Mouse (Mus musculus) intestine, postnatal 0 days (tissue): Measurements from ENCODE around the gene 3110021N24Rik. TPM values are rescaled to one million over a fixed set of nuclear protein-coding genes. Genes with fewer than 3 reads are reported as not detected.
A peak's percentile ranks its signal among the peaks of the same experiment; 100 is the strongest.

Experiments used
- ATAC-seq: fragments of 200-750 bp; cut with Nextera tagmentation; 2 replicates; pipeline ENCODE4 v1.8.0; 2017; ENCODE audit warnings: mild to moderate bottlenecking, moderate TSS enrichment, moderate library complexity
- H3K27ac ChIP-seq: fragments of 300-500 bp; sonication (generic); 2 replicates; pipeline ENCODE4 v1.5.1; 2014; ENCODE audit warnings: mild to moderate bottlenecking, low read depth, low read length, moderate library complexity
- H3K27me3 ChIP-seq: fragments of 300-500 bp; sonication (generic); replicated peaks from 2 replicates; pipeline ENCODE4 v1.6.1; 2014; ENCODE audit warnings: low read length, mixed read lengths; ENCODE audit not compliant: control insufficient read depth, insufficient read depth
- H3K36me3 ChIP-seq: fragments of 300-500 bp; sonication (generic); 2 replicates; pipeline ENCODE4 v1.6.1; 2014; ENCODE audit warnings: mild to moderate bottlenecking, moderate library complexity; ENCODE audit not compliant: control insufficient read depth, insufficient read depth
- H3K4me1 ChIP-seq: fragments of 300-500 bp; sonication (generic); replicated peaks from 2 replicates; pipeline ENCODE4 v1.6.1; 2014; ENCODE audit warnings: antibody characterized with exemption, low read length, mixed read lengths; ENCODE audit not compliant: control insufficient read depth, insufficient read depth
- H3K4me2 ChIP-seq: fragments of 300-500 bp; sonication (generic); replicated peaks from 2 replicates; pipeline ENCODE4 v1.6.1; 2014; ENCODE audit warnings: low read depth, mild to moderate bottlenecking, moderate library complexity
- H3K4me3 ChIP-seq: fragments of 300-500 bp; sonication (generic); 2 replicates; pipeline ENCODE4 v1.5.1; 2014; ENCODE audit warnings: low read depth, low read length
- H3K9ac ChIP-seq: fragments of 300-500 bp; sonication (generic); 2 replicates; pipeline ENCODE4 v1.6.1; 2014; ENCODE audit warnings: mild to moderate bottlenecking, low read depth, low read length
- H3K9me3 ChIP-seq: fragments of 300-500 bp; sonication (generic); 2 replicates; pipeline ENCODE4 v1.6.1; 2016; ENCODE audit warnings: mixed run types; ENCODE audit not compliant: control insufficient read depth
- CTCF ChIP-seq: sonication (generic); IDR thresholded peaks from 2 replicates; pipeline ENCODE4 v1.5.1; 2016; ENCODE audit warnings: low read depth, mild to moderate bottlenecking, control low read depth, antibody characterized with exemption, moderate library complexity
- WGBS: fragments of 180-500 bp; shearing (Covaris S2); extraction: QIAGEN DNeasy Blood & Tissue Kit; methylation state at CpG from one replicate; pipeline ENCODE4 v1.1.7; 2014; 5-methylcytosine and 5-hydroxymethylcytosine counted together
- polyA plus RNA-seq: library from polyadenylated mRNA; unstranded; fragments of >200 nt; fragmentation: Nextera tagmentation; extraction: Ambion mirVana; gene quantifications from 2 replicates; pipeline ENCODE4 v1.2.1, GENCODE M21; 2015

3110021N24Rik gene
- polyA plus RNA-seq, 1 experiment from 2014 or later: 1.3 TPM

GRCm38 (mm10) chr4:108789258-108789936 lies 69.9 kb downstream of the 3110021N24Rik start:
- peak; percentile 62 for TF ChIP-seq CTCF
- H3K9ac ChIP-seq: no peak overlapping the region
- no peak overlapping the region for H3K27ac ChIP-seq
- H3K9me3 ChIP-seq: no peaks in the 10 kb centered on the region
- H3K4me2 ChIP-seq: no peak overlapping the region
- ATAC-seq: peak; percentile 36; the same call in 1 of the 2 replicates
- H3K4me1 ChIP-seq: no peaks in the 10 kb centered on the region
- H3K4me3 ChIP-seq: no peak overlapping the region
- H3K36me3 ChIP-seq: no peaks in the 10 kb centered on the region
- no peaks in the 10 kb centered on the region for H3K27me3 ChIP-seq
- WGBS: 64% methylated on average over 6 of the region's 6 CpGs

- no peak for TF ChIP-seq CTCF
- no peaks in the 10 kb centered on the region for H3K27me3 ChIP-seq
- H3K4me2 ChIP-seq: no peak overlapping the region
- no peaks in the 10 kb centered on the region for H3K36me3 ChIP-seq
- no peaks in the 10 kb centered on the region for H3K4me1 ChIP-seq
- no peak overlapping the region for H3K9ac ChIP-seq
- WGBS: 66% methylated on average over 1 of the region's 1 CpGs
- H3K27ac ChIP-seq: no peak overlapping the region
- H3K4me3 ChIP-seq: no peak overlapping the region
- ATAC-seq: no peak
- no peaks in the 10 kb centered on the region for H3K9me3 ChIP-seq
Observed at GRCm38 (mm10) chr4:108790507-108790906, 71.1 kb downstream of the 3110021N24Rik start.

GRCm38 (mm10) chr4:108793941-108794340 lies 74.5 kb downstream of the 3110021N24Rik start:
- ATAC-seq: no peak
- Histone ChIP-seq H3K27ac (no peak overlapping the region), H3K4me3 (no peak overlapping the region), H3K9ac (no peak overlapping the region), H3K36me3 (no peaks in the 10 kb centered on the region), H3K4me2 (no peak overlapping the region), H3K9me3 (no peaks in the 10 kb centered on the region), H3K4me1 (no peaks in the 10 kb centered on the region), H3K27me3 (no peaks in the 10 kb centered on the region)
- TF ChIP-seq CTCF: no peak
- WGBS: 50% methylated on average over 1 of the region's 1 CpGs

GRCm38 (mm10) chr4:108796701-108797100 lies 77.3 kb downstream of the 3110021N24Rik start:
- H3K27ac ChIP-seq: no peak overlapping the region
- no peak overlapping the region for H3K4me3 ChIP-seq
- ATAC-seq: no peak
- WGBS: 55% methylated on average over 4 of the region's 4 CpGs
- TF ChIP-seq CTCF: no peak
- H3K9ac ChIP-seq: no peak overlapping the region
- no peaks in the 10 kb centered on the region for H3K36me3 ChIP-seq
- no peak overlapping the region for H3K4me2 ChIP-seq
- H3K27me3 ChIP-seq: no peaks in the 10 kb centered on the region
- no peaks in the 10 kb centered on the region for H3K9me3 ChIP-seq
- H3K4me1 ChIP-seq: no peaks in the 10 kb centered on the region

- Histone ChIP-seq H3K9ac (no peak overlapping the region), H3K4me2 (no peak overlapping the region), H3K4me3 (no peak overlapping the region), H3K27ac (no peak overlapping the region), H3K36me3 (no peaks in the 10 kb centered on the region), H3K4me1 (no peaks in the 10 kb centered on the region), H3K9me3 (no peaks in the 10 kb centered on the region), H3K27me3 (no peaks in the 10 kb centered on the region)
- ATAC-seq: 0 out of 2 replicates have a peak, but pooled peaks have one; percentile 22
- 55% methylated on average over 2 of the region's 2 CpGs for WGBS
- peak; percentile 79 for TF ChIP-seq CTCF
Observed at GRCm38 (mm10) chr4:108798083-108798830, 78.8 kb downstream of the 3110021N24Rik start.

- no peak overlapping the region for H3K4me3 ChIP-seq
- WGBS: 86% methylated on average over 2 of the region's 2 CpGs
- no peaks in the 10 kb centered on the region for H3K27me3 ChIP-seq
- ATAC-seq: no peak
- H3K9ac ChIP-seq: no peak overlapping the region
- H3K4me1 ChIP-seq: no peaks in the 10 kb centered on the region
- no peak overlapping the region for H3K4me2 ChIP-seq
- no peaks in the 10 kb centered on the region for H3K36me3 ChIP-seq
- TF ChIP-seq CTCF: no peak
- no peak overlapping the region for H3K27ac ChIP-seq
- H3K9me3 ChIP-seq: no peaks in the 10 kb centered on the region
Observed at GRCm38 (mm10) chr4:108803535-108803934, 84.1 kb downstream of the 3110021N24Rik start.
